In the genomic region with DNA sequence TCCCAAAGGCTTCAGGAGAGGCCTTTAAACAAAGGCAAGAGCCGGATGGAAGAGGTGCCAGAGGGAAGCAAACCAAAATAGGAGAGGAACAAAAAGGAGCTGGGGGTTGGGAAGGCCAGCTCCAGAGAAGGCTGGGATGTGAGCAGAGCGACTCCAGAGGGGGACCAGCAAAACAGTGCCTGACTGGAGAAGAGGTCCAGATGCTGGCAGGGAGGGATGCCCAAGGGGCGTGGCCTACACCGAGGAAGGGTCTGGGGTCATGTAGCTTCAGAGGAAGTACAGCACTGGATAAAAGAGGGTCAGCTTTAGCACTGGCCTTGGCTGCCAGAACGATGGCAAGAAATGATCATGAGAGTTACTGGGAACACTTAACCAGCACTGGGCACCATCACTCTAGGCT, we compare ENCODE assay signal across 9 mouse cellular contexts. TPM values are rescaled to one million over a fixed set of nuclear protein-coding genes. Genes with fewer than 3 reads are reported as not detected.
DNase-seq lines count a peak whose midpoint lies in the region; ATAC-seq and TF ChIP-seq lines count a peak whose summit lies in the region.
"Had no signal": no experiment of that assay in that cellular context is flagged by ENCODE, and none has a peak within 500 bp of the region (broad histone marks: within the 10 kb centered on the region; RNA-seq: fewer than 3 reads in every experiment).

No protein-coding gene starts in this region.

- no peaks in the 10 kb centered on the region for H3K36me3 ChIP-seq in kidney, embryonic 16.5 days (ENCODE audit: insufficient read depth, low read length)
- no peaks in the 10 kb centered on the region for H3K36me3 ChIP-seq in heart, embryonic 12.5 days
- no peaks in the 10 kb centered on the region for H3K36me3 ChIP-seq in limb, embryonic 14.5 days (ENCODE audit: control insufficient read depth, insufficient read depth, low read length)

- no peaks in the 10 kb centered on the region for H3K27me3 ChIP-seq in kidney, embryonic 16.5 days (ENCODE audit: insufficient read depth, low read length)
- peaks cover 6% of the 10 kb centered on the region for H3K27me3 ChIP-seq in heart, embryonic 12.5 days (replicated peaks)
- H3K27me3 ChIP-seq in limb, embryonic 14.5 days (ENCODE audit: control insufficient read depth, insufficient read depth, low read length), result no peaks in the 10 kb centered on the region
- H3K27me3 ChIP-seq: Patski had no signal

- no peak overlapping the region for H3K4me2 ChIP-seq in kidney, embryonic 16.5 days (replicated peaks; ENCODE audit: low read depth, low read length)
- H3K4me2 ChIP-seq in heart, embryonic 12.5 days, result no peak overlapping the region
- no peak overlapping the region for H3K4me2 ChIP-seq in limb, embryonic 14.5 days (replicated peaks; ENCODE audit: low read depth, low read length, severe bottlenecking)

- peak overlapping the region; percentile 39 for H3K9ac ChIP-seq in kidney, embryonic 16.5 days (replicated peaks; ENCODE audit: low read length)
- 0 out of 2 replicates have a peak overlapping the region, but pooled peaks have one; percentile 5 for H3K9ac ChIP-seq in heart, embryonic 12.5 days
- no peak overlapping the region for H3K9ac ChIP-seq in limb, embryonic 14.5 days (ENCODE audit: low read depth, low read length, severe bottlenecking)

- peak; percentile 13 for ATAC-seq in kidney, embryonic 16.5 days (ENCODE audit: low FRiP score, low TSS enrichment)
- ATAC-seq in heart, embryonic 12.5 days (ENCODE audit: insufficient number of reproducible peaks, low FRiP score), result no peak
- no peak for ATAC-seq in limb, embryonic 14.5 days (ENCODE audit: low FRiP score, low read depth)

- TF ChIP-seq POLR2A in limb, embryonic 14.5 days (IDR thresholded peaks at IDR 0.05; ENCODE audit: borderline replicate concordance, extremely low read depth, insufficient read depth, insufficient read length), result no peak

- peak overlapping the region; percentile 89 for H3K27ac ChIP-seq in kidney, embryonic 16.5 days (ENCODE audit: low read length)
- H3K27ac ChIP-seq in heart, embryonic 12.5 days (ENCODE audit: poor library complexity, severe bottlenecking), result peak overlapping the region; percentile 59; the same call in 1 of the 2 replicates
- H3K27ac ChIP-seq in limb, embryonic 14.5 days (replicated peaks; ENCODE audit: low read depth, low read length), result peak overlapping the region; percentile 65; the same call in 1 of the 2 replicates

- H3K4me1 ChIP-seq in kidney, embryonic 16.5 days (ENCODE audit: insufficient read depth, low read length), result peaks cover 64% of the 10 kb centered on the region
- H3K4me1 ChIP-seq in heart, embryonic 12.5 days (replicated peaks), result peaks cover 51% of the 10 kb centered on the region
- H3K4me1 ChIP-seq in limb, embryonic 14.5 days (ENCODE audit: control insufficient read depth, insufficient read depth, low read length), result peaks cover 43% of the 10 kb centered on the region

- no peak for DNase-seq in kidney, adult 18-20 months
- DNase-seq in embryo, embryonic 10 days (ENCODE audit: low spot score), result peak; percentile 59
- no peak for DNase-seq in limb, embryonic 14.5 days (ENCODE audit: low spot score)
- no peak for DNase-seq in adrenal gland, postnatal 25 days
- no peak for DNase-seq in right cerebral cortex, postnatal 36 days (ENCODE audit: low spot score in 2 of 2)
- DNase-seq in cerebellum, adult 11 months, result no peak

- 16% methylated on average over 5 of the region's 5 CpGs for WGBS in kidney, embryonic 16.5 days
- WGBS in heart, embryonic 12.5 days, result 40% methylated on average over 5 of the region's 5 CpGs
- 12% methylated on average over 5 of the region's 5 CpGs for WGBS in limb, embryonic 14.5 days

- H3K4me3 ChIP-seq in kidney, embryonic 16.5 days (ENCODE audit: low read length), result no peak overlapping the region
- H3K4me3 ChIP-seq in heart, embryonic 12.5 days, result no peak overlapping the region
- no peak overlapping the region for H3K4me3 ChIP-seq in limb, embryonic 14.5 days (replicated peaks; ENCODE audit: low read length)

- no peaks in the 10 kb centered on the region for H3K9me3 ChIP-seq in kidney, embryonic 16.5 days (ENCODE audit: low read length)
- H3K9me3 ChIP-seq in heart, embryonic 12.5 days (replicated peaks), result no peaks in the 10 kb centered on the region
- no peaks in the 10 kb centered on the region for H3K9me3 ChIP-seq in limb, embryonic 14.5 days (ENCODE audit: control insufficient read depth, low read length)

RNA-seq across cellular contexts. Expression of gene Dagla, which starts 8.4 kb away (rescaled TPM):
- 3.2 and 4.2 TPM in 2 replicates for polyA plus RNA-seq in kidney, embryonic 16.5 days (2015; fragmentation: Nextera tagmentation; extraction: Ambion mirVana)
- 1.3 and 1.5 TPM in 2 replicates for polyA plus RNA-seq in heart, embryonic 12.5 days (2016; fragmentation: Nextera tagmentation; extraction: Ambion mirVana)
- 8.1 and 11.1 TPM in 2 replicates for polyA plus RNA-seq in limb, embryonic 14.5 days (2012; rRNA removed)
- polyA plus RNA-seq in limb, embryonic 14.5 days (2014; fragmentation: Nextera tagmentation; extraction: Ambion mirVana), result 2.4 and 2.8 TPM in 2 replicates
- 5.5 and 7.3 TPM in 2 replicates for total RNA-seq in adrenal gland, postnatal 25 days (2021)

RNA-seq across cellular contexts. Expression of gene Myrf, which starts 55.8 kb away (rescaled TPM):
- 3.9 and 4.2 TPM in 2 replicates for polyA plus RNA-seq in kidney, embryonic 16.5 days (2015; fragmentation: Nextera tagmentation; extraction: Ambion mirVana)
- polyA plus RNA-seq in heart, embryonic 12.5 days (2016; fragmentation: Nextera tagmentation; extraction: Ambion mirVana), result 16.2 and 16.5 TPM in 2 replicates
- polyA plus RNA-seq in limb, embryonic 14.5 days (2012; rRNA removed), result 4.4 and 7.0 TPM in 2 replicates
- polyA plus RNA-seq in limb, embryonic 14.5 days (2014; fragmentation: Nextera tagmentation; extraction: Ambion mirVana), result 1.1 and 1.4 TPM in 2 replicates
- total RNA-seq in adrenal gland, postnatal 25 days (2021), result 0.67 and 1.4 TPM in 2 replicates
